In the genomic region with DNA sequence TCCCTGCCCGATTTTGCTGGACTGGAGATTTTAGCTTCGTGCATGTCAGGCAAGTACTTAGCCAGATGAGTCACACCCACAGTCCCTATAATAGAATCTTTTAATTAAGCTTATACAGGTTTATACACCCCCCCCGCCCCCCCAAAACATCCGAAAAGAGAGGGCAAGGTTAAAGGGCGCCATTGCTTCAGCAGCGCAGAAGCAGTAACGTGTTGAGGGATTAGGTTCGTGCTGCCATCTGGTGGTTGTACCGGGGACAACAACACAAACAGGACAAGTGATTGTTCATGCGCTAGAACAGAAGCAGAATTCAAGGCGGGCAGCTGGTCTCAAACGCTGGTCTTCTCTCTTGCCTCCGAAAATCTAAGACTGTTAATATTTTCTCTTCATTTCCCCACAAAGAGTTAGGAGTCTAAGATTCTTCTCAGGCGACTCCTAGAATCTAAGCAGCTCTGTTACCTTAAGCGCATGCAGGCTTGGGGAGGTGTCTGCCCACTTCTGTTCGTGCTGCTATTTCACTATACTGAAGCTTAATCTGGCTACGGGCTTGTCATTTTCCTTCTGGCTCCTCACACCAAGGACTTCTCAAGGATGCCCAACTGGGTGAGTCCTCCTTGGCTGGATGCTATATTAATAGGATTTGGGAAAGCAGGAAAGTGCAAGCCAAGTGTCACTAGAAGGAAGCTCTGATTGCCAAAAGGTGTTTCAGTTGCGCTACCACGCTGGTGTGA, we compare ENCODE assay signal across 8 mouse cellular contexts. TPM values are rescaled to one million over a fixed set of nuclear protein-coding genes. Genes with fewer than 3 reads are reported as not detected.
DNase-seq lines count a peak whose midpoint lies in the region; ATAC-seq and TF ChIP-seq lines count a peak whose summit lies in the region.

No protein-coding gene starts in this region.

- no peaks in the 10 kb centered on the region for H3K27me3 ChIP-seq in heart, embryonic 12.5 days (replicated peaks)
- no peaks in the 10 kb centered on the region for H3K27me3 ChIP-seq in cerebellum, adult 2 months (ENCODE audit: control insufficient read depth, insufficient read depth, low read length)
- no peaks in the 10 kb centered on the region for H3K27me3 ChIP-seq in hindbrain, embryonic 14.5 days (ENCODE audit: control insufficient read depth, insufficient read depth, low read length)
- no peaks in the 10 kb centered on the region for H3K27me3 ChIP-seq in midbrain, embryonic 12.5 days
- no peaks in the 10 kb centered on the region for H3K27me3 ChIP-seq in small intestine, adult 2 months (ENCODE audit: control insufficient read depth, insufficient read depth, low read length)

- no peak for TF ChIP-seq POLR2A in cerebellum, adult 2 months (IDR thresholded peaks at IDR 0.05; ENCODE audit: borderline replicate concordance, insufficient read depth, low read length)
- no peak for TF ChIP-seq POLR2A in small intestine, adult 2 months (IDR thresholded peaks at IDR 0.05; ENCODE audit: low read depth, low read length)

- intact Hi-C loops in left cerebral cortex, postnatal 25 days (cut with DNase I) = loop anchor here (1.0 to 5.0 kb wide), 2 partner anchors 627 to 722 kb away; a partner anchor contains a TSS

- peak; percentile 83 for TF ChIP-seq CTCF in cerebellum, adult 2 months (IDR thresholded peaks at IDR 0.05; ENCODE audit: borderline replicate concordance, insufficient read depth, low read depth, low read length)
- TF ChIP-seq CTCF in small intestine, adult 2 months (IDR thresholded peaks at IDR 0.05; ENCODE audit: extremely low read depth, insufficient read length, insufficient replicate concordance, low read depth, low read length) = peak; percentile 72; the same call in 1 of the 2 replicates

- WGBS in heart, embryonic 12.5 days = 32% methylated on average over 19 of the region's 19 CpGs
- 32% methylated on average over 19 of the region's 19 CpGs for WGBS in cerebellum, adult 2 months
- WGBS in hindbrain, embryonic 14.5 days = 42% methylated on average over 19 of the region's 19 CpGs
- 44% methylated on average over 19 of the region's 19 CpGs for WGBS in midbrain, embryonic 12.5 days
- 30% methylated on average over 19 of the region's 19 CpGs for WGBS in small intestine, adult 2 months

- no peak overlapping the region for H3K4me2 ChIP-seq in heart, embryonic 12.5 days
- no peak overlapping the region for H3K4me2 ChIP-seq in hindbrain, embryonic 14.5 days (replicated peaks)
- H3K4me2 ChIP-seq in midbrain, embryonic 12.5 days (replicated peaks) = no peak overlapping the region

- no peak overlapping the region for H3K27ac ChIP-seq in heart, embryonic 12.5 days (ENCODE audit: poor library complexity, severe bottlenecking)
- no peak overlapping the region for H3K27ac ChIP-seq in cerebellum, adult 2 months (ENCODE audit: insufficient read depth, low read length)
- no peak overlapping the region for H3K27ac ChIP-seq in hindbrain, embryonic 14.5 days
- H3K27ac ChIP-seq in midbrain, embryonic 12.5 days (replicated peaks) = no peak overlapping the region
- H3K27ac ChIP-seq in small intestine, adult 2 months (ENCODE audit: insufficient read depth, low read depth, low read length) = no peak overlapping the region

- H3K4me3 ChIP-seq in heart, embryonic 12.5 days = no peak overlapping the region
- no peak overlapping the region for H3K4me3 ChIP-seq in cerebellum, adult 2 months (replicated peaks; ENCODE audit: insufficient read depth, low read depth, low read length)
- H3K4me3 ChIP-seq in hindbrain, embryonic 14.5 days (replicated peaks; ENCODE audit: low read length) = no peak overlapping the region
- H3K4me3 ChIP-seq in midbrain, embryonic 12.5 days = no peak overlapping the region
- no peak overlapping the region for H3K4me3 ChIP-seq in small intestine, adult 2 months (ENCODE audit: low read depth, low read length)

- H3K36me3 ChIP-seq in heart, embryonic 12.5 days = no peaks in the 10 kb centered on the region
- H3K36me3 ChIP-seq in hindbrain, embryonic 14.5 days (replicated peaks; ENCODE audit: control insufficient read depth, insufficient read depth) = no peaks in the 10 kb centered on the region
- no peaks in the 10 kb centered on the region for H3K36me3 ChIP-seq in midbrain, embryonic 12.5 days
- no peaks in the 10 kb centered on the region for H3K36me3 ChIP-seq in small intestine, adult 2 months (ENCODE audit: control insufficient read depth, insufficient read depth, low read length)

- no peaks in the 10 kb centered on the region for H3K9me3 ChIP-seq in heart, embryonic 12.5 days (replicated peaks)
- no peaks in the 10 kb centered on the region for H3K9me3 ChIP-seq in hindbrain, embryonic 14.5 days (ENCODE audit: control insufficient read depth, low read length)
- no peaks in the 10 kb centered on the region for H3K9me3 ChIP-seq in midbrain, embryonic 12.5 days

- H3K9ac ChIP-seq in heart, embryonic 12.5 days = no peak overlapping the region
- no peak overlapping the region for H3K9ac ChIP-seq in hindbrain, embryonic 14.5 days
- H3K9ac ChIP-seq in midbrain, embryonic 12.5 days (replicated peaks) = no peak overlapping the region

- no peaks in the 10 kb centered on the region for H3K4me1 ChIP-seq in heart, embryonic 12.5 days (replicated peaks)
- no peaks in the 10 kb centered on the region for H3K4me1 ChIP-seq in cerebellum, adult 2 months (ENCODE audit: control insufficient read depth, insufficient read depth, low read length)
- no peaks in the 10 kb centered on the region for H3K4me1 ChIP-seq in hindbrain, embryonic 14.5 days (replicated peaks; ENCODE audit: control insufficient read depth, insufficient read depth, low read length)
- no peaks in the 10 kb centered on the region for H3K4me1 ChIP-seq in midbrain, embryonic 12.5 days
- H3K4me1 ChIP-seq in small intestine, adult 2 months (ENCODE audit: control insufficient read depth, insufficient read depth, insufficient read length, low read length) = no peaks in the 10 kb centered on the region

- peak; percentile 91 for DNase-seq in heart, adult 11 months
- peak; percentile 66 to 81 for DNase-seq in cerebellum, adult 2 months
- DNase-seq in frontal cortex, adult 2 months (ENCODE audit: extremely low spot score in 1 of 2, low spot score in 1 of 2) = peak; percentile 67 to 94
- DNase-seq in hindbrain, embryonic 14.5 days (ENCODE audit: low spot score) = peak; percentile 84
- peak; percentile 85 to 90 for DNase-seq in left cerebral cortex, postnatal 25 days (ENCODE audit: low spot score in 2 of 2)

- no peak for ATAC-seq in heart, embryonic 12.5 days (ENCODE audit: insufficient number of reproducible peaks, low FRiP score)
- peak; percentile 43; the same call in 1 of the 2 replicates for ATAC-seq in hindbrain, embryonic 14.5 days (ENCODE audit: low FRiP score)
- ATAC-seq in midbrain, embryonic 12.5 days (ENCODE audit: low FRiP score, low read depth) = peak; percentile 41; the same call in 1 of the 2 replicates

RNA-seq across cellular contexts. Expression of a gene that starts 57.6 kb away (rescaled TPM):
- not detected in 2 replicates for polyA plus RNA-seq in heart, embryonic 12.5 days (2016; fragmentation: Nextera tagmentation; extraction: Ambion mirVana)
- polyA plus RNA-seq in cerebellum, adult 2 months (2012; rRNA removed) = not detected in 2 replicates
- polyA plus RNA-seq in frontal cortex, adult 2 months (2012; rRNA removed) = not detected in 2 replicates
- not detected in 2 replicates for polyA plus RNA-seq in hindbrain, embryonic 14.5 days (2014; fragmentation: Nextera tagmentation; extraction: Ambion mirVana)
- not detected for total RNA-seq in left cerebral cortex, postnatal 25 days (2021)
- polyA plus RNA-seq in midbrain, embryonic 12.5 days (2016; fragmentation: Nextera tagmentation; extraction: Ambion mirVana) = not detected in 2 replicates
- polyA plus RNA-seq in small intestine, adult 2 months (2012; rRNA removed) = not detected in 2 replicates
